Mouse (Mus musculus) Muller cell, postnatal 12 days (primary cell): ENCODE measurements at regions not wholly inside any gene's neighbourhood (a gene's known extent, or its start where the extent isn't known, plus 50 kb on each side); places are given as distances from the start of the nearest gene placed in this dataset.

ENCODE experiments used
- DNase-seq: peaks from one replicate; pipeline ENCODE4 v3.0.0-alpha.2; 2015; ENCODE audit errors: inconsistent ontology term

GRCm38 (mm10) chr15:72101730-72102129 lies 1732.6 kb upstream of the Gm6569 start:
- DNase-seq: peak; percentile 39

- DNase-seq: no peak
Observed at GRCm38 (mm10) chr15:72105830-72106413, 1728.4 kb upstream of the Gm6569 start.

- DNase-seq: peak; percentile 82
Observed at GRCm38 (mm10) chr15:72110520-72110919, 1723.8 kb upstream of the Gm6569 start.

- no peak for DNase-seq
Observed at GRCm38 (mm10) chr15:72116772-72117171, 1717.6 kb upstream of the Gm6569 start.

GRCm38 (mm10) chr15:72134226-72134625 lies 1700.1 kb upstream of the Gm6569 start:
- DNase-seq: no peak

- no peak for DNase-seq
Observed at GRCm38 (mm10) chr15:72135992-72136617, 1698.3 kb upstream of the Gm6569 start.

GRCm38 (mm10) chr15:72140122-72140521 lies 1694.2 kb upstream of the Gm6569 start:
- no peak for DNase-seq

GRCm38 (mm10) chr15:72150581-72150980 lies 1683.8 kb upstream of the Gm6569 start:
- DNase-seq: no peak

- DNase-seq: no peak
Observed at GRCm38 (mm10) chr15:72158505-72158904, 1675.9 kb upstream of the Gm6569 start.

GRCm38 (mm10) chr15:72200861-72201260 lies 1633.5 kb upstream of the Gm6569 start:
- no peak for DNase-seq

- no peak for DNase-seq
Observed at GRCm38 (mm10) chr15:72201791-72202190, 1632.6 kb upstream of the Gm6569 start.

GRCm38 (mm10) chr15:72205240-72205799 lies 1629.0 kb upstream of the Gm6569 start:
- DNase-seq: no peak

- peak; percentile 64 for DNase-seq
Observed at GRCm38 (mm10) chr15:72205950-72206349, 1628.4 kb upstream of the Gm6569 start.

GRCm38 (mm10) chr15:72207589-72207988 lies 1626.8 kb upstream of the Gm6569 start:
- DNase-seq: no peak

GRCm38 (mm10) chr15:72208076-72208475 lies 1626.3 kb upstream of the Gm6569 start:
- DNase-seq: peak; percentile 96

- DNase-seq: no peak
Observed at GRCm38 (mm10) chr15:72208973-72209372, 1625.4 kb upstream of the Gm6569 start.

- no peak for DNase-seq
Observed at GRCm38 (mm10) chr15:72217731-72218130, 1616.6 kb upstream of the Gm6569 start.

- no peak for DNase-seq
Observed at GRCm38 (mm10) chr15:72219985-72220384, 1614.4 kb upstream of the Gm6569 start.

- no peak for DNase-seq
Observed at GRCm38 (mm10) chr15:72220786-72221185, 1613.6 kb upstream of the Gm6569 start.

- peak; percentile 17 for DNase-seq
Observed at GRCm38 (mm10) chr15:72232355-72232754, 1602.0 kb upstream of the Gm6569 start.

- DNase-seq: no peak
Observed at GRCm38 (mm10) chr15:72264619-72265018, 1569.7 kb upstream of the Gm6569 start.

- DNase-seq: peak; percentile 95
Observed at GRCm38 (mm10) chr15:72283846-72284245, 1550.5 kb upstream of the Gm6569 start.

- DNase-seq: no peak
Observed at GRCm38 (mm10) chr15:72296648-72297047, 1537.7 kb upstream of the Gm6569 start.
